Mouse (Mus musculus): Measurements from ENCODE around the gene Dnajc22.

Gene Dnajc22

DNA sequence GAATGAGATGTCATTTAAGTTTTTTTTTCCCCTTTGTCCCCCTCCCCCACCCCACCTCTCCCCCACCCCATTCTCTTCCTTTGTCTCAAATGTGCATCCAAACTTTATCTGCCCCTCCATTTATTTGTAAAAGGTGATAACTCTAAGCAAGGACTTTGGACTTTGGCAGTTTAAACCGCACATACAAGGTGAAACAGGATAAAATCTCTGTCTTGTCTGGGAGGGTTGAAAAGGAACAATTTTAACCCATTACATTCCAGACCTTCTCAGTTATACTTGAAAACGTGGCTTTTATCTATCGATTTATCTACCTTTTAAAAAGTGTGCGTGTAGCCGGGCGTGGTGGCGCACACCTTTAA is 22.1 kb downstream of the Dnajc22 start:
- no peak for DNase-seq (ENCODE audit: low spot score)

- DNase-seq (ENCODE audit: low spot score), result no peak
Measured at GRCm38 (mm10) chr15:99116539-99116938, 23.6 kb downstream of the Dnajc22 start.

GRCm38 (mm10) chr15:99120814-99121213 is 27.8 kb downstream of the Dnajc22 start:
- DNase-seq (ENCODE audit: low spot score), result no peak

DNA sequence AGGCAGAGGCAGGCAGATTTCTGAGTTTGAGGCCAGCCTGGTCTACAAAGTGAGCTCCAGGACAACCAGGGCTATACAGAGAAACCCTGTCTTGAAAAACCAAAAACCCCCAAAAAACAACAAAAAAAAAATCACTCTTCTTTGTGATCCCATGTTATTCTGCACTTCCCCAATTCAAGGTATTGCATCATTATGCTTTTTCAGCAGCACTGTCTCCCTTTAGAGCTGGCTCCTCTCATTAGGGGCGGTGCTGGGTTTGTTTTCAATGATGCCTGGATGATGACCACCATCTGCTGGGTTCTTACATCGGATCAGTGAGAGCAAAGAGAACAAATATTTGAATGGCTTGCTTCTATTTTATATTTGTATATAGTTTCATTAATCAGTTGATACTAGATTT is 29.7 kb downstream of the Dnajc22 start:
- no peak for DNase-seq (ENCODE audit: low spot score)

DNA sequence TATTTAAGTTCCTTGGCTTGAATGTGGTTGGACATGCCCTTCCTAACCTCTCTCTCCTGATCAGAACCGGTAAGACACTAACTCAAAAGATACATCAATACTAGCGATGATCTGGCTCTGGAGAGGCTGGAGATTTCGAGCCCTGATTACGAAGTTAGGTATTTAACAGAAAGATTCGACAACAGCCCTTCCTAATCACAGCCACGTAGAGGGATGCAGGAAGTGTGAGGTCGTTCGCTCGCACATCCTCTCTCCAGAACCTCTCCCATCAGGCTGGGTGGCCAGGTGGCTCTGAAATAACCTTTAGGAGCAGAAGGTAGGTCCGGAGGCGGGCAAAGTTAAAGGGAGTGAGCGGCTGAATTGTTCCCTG is 32.7 kb downstream of the Dnajc22 start, which contains the start of gene Spats2:
Gene Spats2, plus strand, starts transcription at position 206 of the 370 bp plus-strand sequence.
- no peak for DNase-seq (ENCODE audit: low spot score)

DNA sequence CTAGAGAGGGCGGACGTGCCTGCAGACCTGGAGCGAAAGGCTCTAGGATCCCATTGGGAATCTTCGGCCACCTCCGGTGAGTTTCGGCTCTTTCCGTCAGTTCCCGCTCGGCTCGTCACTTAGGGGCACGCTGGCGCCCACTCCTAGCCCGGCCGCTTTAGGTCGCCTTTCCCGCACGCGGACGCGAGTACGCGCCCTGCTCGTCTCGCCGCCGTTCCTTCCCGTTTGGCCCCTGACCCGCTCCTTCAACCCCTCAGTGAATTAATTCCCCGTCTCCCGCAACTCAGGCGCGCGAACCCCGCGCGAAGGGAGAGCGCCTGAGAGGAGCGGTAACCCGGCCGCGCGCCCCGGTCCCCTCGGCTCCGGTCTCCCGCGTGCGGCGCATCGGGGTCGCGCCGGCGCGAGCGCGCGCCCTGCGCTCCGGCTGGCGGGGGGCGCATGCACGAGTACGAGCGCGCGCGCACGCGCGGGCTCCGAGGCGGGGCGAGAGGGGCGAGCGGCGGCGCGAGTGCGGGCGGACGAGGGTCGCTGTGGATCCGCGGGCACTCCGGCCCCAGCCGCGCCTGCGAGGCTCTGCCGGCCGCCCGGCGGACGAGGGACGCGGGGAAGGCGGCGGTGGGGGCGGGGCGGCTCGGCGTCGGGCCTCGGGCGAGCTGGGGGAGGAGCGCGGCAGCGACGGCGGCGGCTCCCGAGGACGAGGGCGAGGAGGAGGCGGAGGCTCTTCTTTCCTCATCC is 33.3 kb downstream of the Dnajc22 start:
- DNase-seq (ENCODE audit: low spot score), result peak; percentile 89

DNA sequence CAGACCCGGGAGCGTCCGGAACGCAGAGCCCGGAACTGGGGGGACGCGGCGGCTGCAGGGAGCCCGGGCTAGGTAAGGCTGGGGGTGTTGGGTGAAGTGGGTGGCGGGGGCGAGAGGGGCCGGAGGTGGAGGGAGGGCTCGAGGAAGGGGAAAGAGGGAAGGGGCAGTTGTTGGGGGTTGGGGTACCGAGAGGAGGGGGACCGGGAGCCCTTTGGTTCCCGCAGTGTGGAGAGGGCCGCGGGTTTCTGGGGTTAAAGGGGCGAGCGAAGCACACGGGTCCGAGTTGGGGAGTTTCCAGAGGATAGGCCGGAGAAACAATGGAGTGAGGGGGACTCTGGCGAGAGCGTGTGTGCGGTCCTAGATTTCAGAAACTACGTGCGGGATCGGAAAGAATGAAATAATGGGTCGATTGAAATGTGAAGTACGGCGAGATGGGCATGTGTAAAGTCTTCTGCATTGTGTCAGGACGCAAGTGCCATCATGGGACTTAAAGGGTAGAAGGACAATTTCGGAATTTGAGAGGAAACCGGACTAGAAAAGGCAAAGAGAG is 33.9 kb downstream of the Dnajc22 start:
- no peak for DNase-seq (ENCODE audit: low spot score)

- no peak for DNase-seq (ENCODE audit: low spot score)
Measured at GRCm38 (mm10) chr15:99127851-99128522, 35.0 kb downstream of the Dnajc22 start.

DNA sequence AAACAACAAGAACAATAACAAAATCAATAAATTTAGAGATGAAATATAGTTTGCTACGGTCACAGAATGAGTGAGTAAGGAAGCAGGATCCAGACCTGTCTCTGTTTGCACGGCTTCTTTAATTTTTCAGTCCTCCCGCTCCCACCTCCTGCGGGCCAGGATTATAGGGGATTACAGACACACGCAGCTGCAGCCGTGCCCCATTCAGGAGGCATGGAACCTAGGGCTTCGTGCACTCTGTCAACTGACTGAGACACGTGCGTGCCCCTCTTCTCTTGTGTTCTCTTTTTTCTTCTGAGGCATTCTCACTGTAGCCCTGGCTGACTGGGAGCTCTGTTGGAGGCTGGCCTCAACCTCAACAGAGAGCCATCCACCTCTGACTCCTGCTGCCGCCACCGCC is 36.5 kb downstream of the Dnajc22 start:
- DNase-seq (ENCODE audit: low spot score), result no peak

GRCm38 (mm10) chr15:99129956-99130910 is 37.3 kb downstream of the Dnajc22 start:
- no peak for DNase-seq (ENCODE audit: low spot score)

- no peak for DNase-seq (ENCODE audit: low spot score)
Measured at GRCm38 (mm10) chr15:99138389-99138788, 45.4 kb downstream of the Dnajc22 start.

DNA sequence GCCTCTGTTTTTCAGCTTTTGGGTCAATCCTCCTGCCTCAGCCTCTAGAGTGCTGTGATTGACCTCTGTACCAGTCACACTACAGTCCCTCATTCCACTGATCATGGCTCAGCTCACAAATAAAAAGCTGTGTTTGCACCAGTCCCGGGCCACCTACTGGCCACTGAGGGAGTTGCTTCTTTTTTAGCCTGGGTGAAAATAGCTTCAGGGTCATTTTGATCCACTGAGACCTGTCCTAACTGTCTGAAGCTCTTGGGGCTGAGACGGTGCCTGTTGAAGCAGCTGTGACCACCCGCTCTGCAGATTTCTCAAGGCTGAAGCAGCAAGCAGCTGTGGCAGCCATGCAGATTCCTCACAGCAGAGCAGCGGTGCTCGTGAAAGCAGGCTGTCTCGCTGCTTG is 46.7 kb downstream of the Dnajc22 start:
- DNase-seq (ENCODE audit: low spot score), result peak; percentile 24

GRCm38 (mm10) chr15:99150516-99150915 is 57.5 kb downstream of the Dnajc22 start:
- no peak for DNase-seq (ENCODE audit: low spot score)

GRCm38 (mm10) chr15:99151324-99151723 is 58.4 kb downstream of the Dnajc22 start:
- DNase-seq (ENCODE audit: low spot score), result no peak

- no peak for DNase-seq (ENCODE audit: low spot score)
Measured at GRCm38 (mm10) chr15:99153466-99153865, 60.5 kb downstream of the Dnajc22 start.
